Mouse (Mus musculus): Measurements from ENCODE around the gene Ajuba.

DNA sequence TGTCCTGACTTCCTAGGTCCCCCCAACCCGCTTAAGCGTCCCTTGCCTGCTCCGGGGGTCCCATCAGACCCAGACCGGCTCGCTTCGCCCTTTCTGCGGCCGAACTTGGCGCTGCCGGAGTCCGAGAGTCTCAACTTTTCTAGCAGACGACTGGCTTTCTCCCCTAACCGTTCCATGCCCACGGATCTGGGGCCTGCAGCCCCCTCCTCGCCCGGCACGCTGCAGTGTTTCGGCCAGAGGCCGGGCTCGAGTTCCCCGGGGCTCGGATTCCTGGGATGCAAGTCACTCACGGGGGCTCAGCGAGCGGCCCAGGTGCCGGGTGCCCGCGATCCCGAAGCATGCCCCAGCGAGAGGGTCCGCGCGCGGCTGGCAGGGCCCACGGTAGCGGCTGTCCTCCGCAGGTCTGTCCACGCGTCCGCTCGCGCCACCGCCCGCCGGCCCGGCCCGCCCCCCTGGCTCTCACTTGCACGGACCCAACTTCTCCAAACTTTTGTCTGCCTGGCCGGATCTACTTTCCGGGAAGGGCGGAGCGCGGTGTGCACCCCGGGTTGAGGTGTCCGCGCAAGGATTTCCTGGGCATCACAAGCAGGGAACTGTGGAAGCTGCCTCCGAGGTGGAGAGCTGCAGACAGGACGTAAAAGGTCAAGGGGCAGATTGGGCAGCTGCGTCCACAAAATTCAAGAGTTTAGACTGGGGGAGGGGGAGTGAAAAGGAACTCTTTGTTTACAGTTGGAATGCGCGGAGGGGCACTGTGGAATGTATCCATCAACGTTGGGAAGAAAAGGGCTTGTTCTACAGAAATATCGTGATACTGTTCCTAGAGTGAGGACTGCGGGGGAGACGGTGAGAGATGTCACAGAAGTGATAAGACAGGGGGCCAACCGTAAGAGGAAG is at the start of gene Ajuba:
- no peak for TF ChIP-seq CTCF (IDR thresholded peaks at IDR 0.05; ENCODE audit: low read depth, low read length)
- TF ChIP-seq TAL1 (conservative IDR thresholded peaks at IDR 0.05; ENCODE audit: low read depth, low read length), result no peak
- TF ChIP-seq GATA1 (IDR thresholded peaks at IDR 0.05; ENCODE audit: borderline replicate concordance, low read length), result no peak
